Mouse (Mus musculus): ENCODE measurements around the gene Eaf2. TPM values are rescaled to one million over a fixed set of nuclear protein-coding genes. Genes with fewer than 3 reads are reported as not detected.

Gene Eaf2
- polyA plus RNA-seq, 1 experiment from 2014 or later = 1.2 TPM

GRCm38 (mm10) chr16:36798334-36798733, 76.5 kb downstream of the Eaf2 start:
- H3K27ac ChIP-seq (ENCODE audit: low read depth, low read length) = no peak overlapping the region
- no peaks in the 10 kb centered on the region for H3K27me3 ChIP-seq (ENCODE audit: control insufficient read depth, insufficient read depth, low read length)
- no peak for ATAC-seq (ENCODE audit: insufficient read depth, low FRiP score, low TSS enrichment)
- DNase-seq (ENCODE audit: low spot score) = no peak
- H3K4me2 ChIP-seq (ENCODE audit: low read depth) = no peak overlapping the region
- 88% methylated on average over 2 of the region's 2 CpGs for WGBS
- H3K36me3 ChIP-seq (ENCODE audit: control insufficient read depth, insufficient read depth, low read length) = no peaks in the 10 kb centered on the region
- H3K9me3 ChIP-seq (ENCODE audit: control insufficient read depth, low read length) = no peaks in the 10 kb centered on the region
- H3K4me1 ChIP-seq (ENCODE audit: control insufficient read depth, insufficient read depth, low read length) = no peaks in the 10 kb centered on the region
- no peak overlapping the region for H3K4me3 ChIP-seq (ENCODE audit: low read depth, low read length)
- no peak overlapping the region for H3K9ac ChIP-seq (ENCODE audit: low read length)

GRCm38 (mm10) chr16:36794976-36795375, 79.8 kb downstream of the Eaf2 start:
- H3K27ac ChIP-seq (ENCODE audit: low read depth, low read length) = no peak overlapping the region
- H3K9ac ChIP-seq (ENCODE audit: low read length) = no peak overlapping the region
- H3K4me2 ChIP-seq (ENCODE audit: low read depth) = no peak overlapping the region
- no peaks in the 10 kb centered on the region for H3K36me3 ChIP-seq (ENCODE audit: control insufficient read depth, insufficient read depth, low read length)
- no peaks in the 10 kb centered on the region for H3K4me1 ChIP-seq (ENCODE audit: control insufficient read depth, insufficient read depth, low read length)
- no peaks in the 10 kb centered on the region for H3K9me3 ChIP-seq (ENCODE audit: control insufficient read depth, low read length)
- H3K4me3 ChIP-seq (ENCODE audit: low read depth, low read length) = no peak overlapping the region
- no peak for ATAC-seq (ENCODE audit: insufficient read depth, low FRiP score, low TSS enrichment)
- no peaks in the 10 kb centered on the region for H3K27me3 ChIP-seq (ENCODE audit: control insufficient read depth, insufficient read depth, low read length)
- 80% methylated on average over 2 of the region's 2 CpGs for WGBS
- no peak for DNase-seq (ENCODE audit: low spot score)

- no peak overlapping the region for H3K9ac ChIP-seq (ENCODE audit: low read length)
- DNase-seq (ENCODE audit: low spot score) = no peak
- H3K27me3 ChIP-seq (ENCODE audit: control insufficient read depth, insufficient read depth, low read length) = no peaks in the 10 kb centered on the region
- no peak overlapping the region for H3K4me2 ChIP-seq (ENCODE audit: low read depth)
- no peak for ATAC-seq (ENCODE audit: insufficient read depth, low FRiP score, low TSS enrichment)
- 93% methylated on average over 4 of the region's 4 CpGs for WGBS
- no peaks in the 10 kb centered on the region for H3K4me1 ChIP-seq (ENCODE audit: control insufficient read depth, insufficient read depth, low read length)
- no peak overlapping the region for H3K4me3 ChIP-seq (ENCODE audit: low read depth, low read length)
- no peaks in the 10 kb centered on the region for H3K36me3 ChIP-seq (ENCODE audit: control insufficient read depth, insufficient read depth, low read length)
- no peaks in the 10 kb centered on the region for H3K9me3 ChIP-seq (ENCODE audit: control insufficient read depth, low read length)
- no peak overlapping the region for H3K27ac ChIP-seq (ENCODE audit: low read depth, low read length)
Observed at GRCm38 (mm10) chr16:36790166-36790565, 84.6 kb downstream of the Eaf2 start.

- DNase-seq (ENCODE audit: low spot score) = no peak
- no peaks in the 10 kb centered on the region for H3K4me1 ChIP-seq (ENCODE audit: control insufficient read depth, insufficient read depth, low read length)
- no peaks in the 10 kb centered on the region for H3K9me3 ChIP-seq (ENCODE audit: control insufficient read depth, low read length)
- no peak overlapping the region for H3K9ac ChIP-seq (ENCODE audit: low read length)
- H3K36me3 ChIP-seq (ENCODE audit: control insufficient read depth, insufficient read depth, low read length) = no peaks in the 10 kb centered on the region
- ATAC-seq (ENCODE audit: insufficient read depth, low FRiP score, low TSS enrichment) = no peak
- H3K4me2 ChIP-seq (ENCODE audit: low read depth) = no peak overlapping the region
- H3K4me3 ChIP-seq (ENCODE audit: low read depth, low read length) = no peak overlapping the region
- 89% methylated on average over 7 of the region's 7 CpGs for WGBS
- H3K27ac ChIP-seq (ENCODE audit: low read depth, low read length) = no peak overlapping the region
- H3K27me3 ChIP-seq (ENCODE audit: control insufficient read depth, insufficient read depth, low read length) = no peaks in the 10 kb centered on the region
Observed at GRCm38 (mm10) chr16:36786466-36786865, 88.3 kb downstream of the Eaf2 start.

GRCm38 (mm10) chr16:36784594-36785313, 90.0 kb downstream of the Eaf2 start, which contains the start of gene Slc15a2:
Gene Slc15a2, minus strand, starts transcription at chr16:36784962.
- 80% methylated on average over 10 of the region's 10 CpGs for WGBS
- DNase-seq (ENCODE audit: low spot score) = no peak
- H3K4me2 ChIP-seq (ENCODE audit: low read depth) = no peak within 1 kb of the TSS
- H3K27ac ChIP-seq (ENCODE audit: low read depth, low read length) = no peak within 1 kb of the TSS
- no peak for ATAC-seq (ENCODE audit: insufficient read depth, low FRiP score, low TSS enrichment)
- no peaks in the 10 kb centered on the region for H3K9me3 ChIP-seq (ENCODE audit: control insufficient read depth, low read length)
- no peaks in the 10 kb centered on the region for H3K27me3 ChIP-seq (ENCODE audit: control insufficient read depth, insufficient read depth, low read length)
- no peaks in the 10 kb centered on the region for H3K4me1 ChIP-seq (ENCODE audit: control insufficient read depth, insufficient read depth, low read length)
- no peak within 1 kb of the TSS for H3K9ac ChIP-seq (ENCODE audit: low read length)
- no peak within 1 kb of the TSS for H3K4me3 ChIP-seq (ENCODE audit: low read depth, low read length)
- H3K36me3 ChIP-seq (ENCODE audit: control insufficient read depth, insufficient read depth, low read length) = no peaks in the 10 kb centered on the region

GRCm38 (mm10) chr16:36784146-36784545, 90.7 kb downstream of the Eaf2 start:
- Histone ChIP-seq H3K4me3 (ENCODE audit: low read depth, low read length) (no peak overlapping the region), H3K4me1 (ENCODE audit: control insufficient read depth, insufficient read depth, low read length) (no peaks in the 10 kb centered on the region), H3K36me3 (ENCODE audit: control insufficient read depth, insufficient read depth, low read length) (no peaks in the 10 kb centered on the region), H3K4me2 (ENCODE audit: low read depth) (no peak overlapping the region), H3K27ac (ENCODE audit: low read depth, low read length) (no peak overlapping the region), H3K27me3 (ENCODE audit: control insufficient read depth, insufficient read depth, low read length) (no peaks in the 10 kb centered on the region), H3K9me3 (ENCODE audit: control insufficient read depth, low read length) (no peaks in the 10 kb centered on the region), H3K9ac (ENCODE audit: low read length) (no peak overlapping the region)
- WGBS = 87% methylated on average over 2 of the region's 2 CpGs
- ATAC-seq (ENCODE audit: insufficient read depth, low FRiP score, low TSS enrichment) (no peak), DNase-seq (ENCODE audit: low spot score) (no peak)

- DNase-seq (ENCODE audit: low spot score) (no peak), ATAC-seq (ENCODE audit: insufficient read depth, low FRiP score, low TSS enrichment) (no peak)
- Histone ChIP-seq H3K36me3 (ENCODE audit: control insufficient read depth, insufficient read depth, low read length) (no peaks in the 10 kb centered on the region), H3K9ac (ENCODE audit: low read length) (no peak overlapping the region), H3K9me3 (ENCODE audit: control insufficient read depth, low read length) (no peaks in the 10 kb centered on the region), H3K4me1 (ENCODE audit: control insufficient read depth, insufficient read depth, low read length) (no peaks in the 10 kb centered on the region), H3K27me3 (ENCODE audit: control insufficient read depth, insufficient read depth, low read length) (no peaks in the 10 kb centered on the region), H3K4me3 (ENCODE audit: low read depth, low read length) (no peak overlapping the region), H3K4me2 (ENCODE audit: low read depth) (no peak overlapping the region), H3K27ac (ENCODE audit: low read depth, low read length) (no peak overlapping the region)
- 78% methylated on average over 6 of the region's 6 CpGs for WGBS
Observed at GRCm38 (mm10) chr16:36775658-36776057, 99.1 kb downstream of the Eaf2 start.

GRCm38 (mm10) chr16:36772996-36773395, 101.8 kb downstream of the Eaf2 start:
- no peak overlapping the region for H3K27ac ChIP-seq (ENCODE audit: low read depth, low read length)
- no peaks in the 10 kb centered on the region for H3K4me1 ChIP-seq (ENCODE audit: control insufficient read depth, insufficient read depth, low read length)
- H3K4me3 ChIP-seq (ENCODE audit: low read depth, low read length) = no peak overlapping the region
- no peaks in the 10 kb centered on the region for H3K36me3 ChIP-seq (ENCODE audit: control insufficient read depth, insufficient read depth, low read length)
- WGBS = 94% methylated on average over 5 of the region's 5 CpGs
- H3K4me2 ChIP-seq (ENCODE audit: low read depth) = no peak overlapping the region
- no peaks in the 10 kb centered on the region for H3K9me3 ChIP-seq (ENCODE audit: control insufficient read depth, low read length)
- DNase-seq (ENCODE audit: low spot score) (no peak), ATAC-seq (ENCODE audit: insufficient read depth, low FRiP score, low TSS enrichment) (no peak)
- no peak overlapping the region for H3K9ac ChIP-seq (ENCODE audit: low read length)
- H3K27me3 ChIP-seq (ENCODE audit: control insufficient read depth, insufficient read depth, low read length) = no peaks in the 10 kb centered on the region

GRCm38 (mm10) chr16:36771703-36772102, 103.1 kb downstream of the Eaf2 start:
- DNase-seq (ENCODE audit: low spot score) (no peak), ATAC-seq (ENCODE audit: insufficient read depth, low FRiP score, low TSS enrichment) (no peak)
- Histone ChIP-seq H3K9me3 (ENCODE audit: control insufficient read depth, low read length) (no peaks in the 10 kb centered on the region), H3K27me3 (ENCODE audit: control insufficient read depth, insufficient read depth, low read length) (no peaks in the 10 kb centered on the region), H3K27ac (ENCODE audit: low read depth, low read length) (no peak overlapping the region), H3K36me3 (ENCODE audit: control insufficient read depth, insufficient read depth, low read length) (no peaks in the 10 kb centered on the region), H3K4me2 (ENCODE audit: low read depth) (no peak overlapping the region), H3K4me1 (ENCODE audit: control insufficient read depth, insufficient read depth, low read length) (no peaks in the 10 kb centered on the region), H3K9ac (ENCODE audit: low read length) (no peak overlapping the region), H3K4me3 (ENCODE audit: low read depth, low read length) (no peak overlapping the region)
- WGBS = 92% methylated on average over 3 of the region's 3 CpGs
